Mouse (Mus musculus): ENCODE results near the gene Gm45521. TPM values are rescaled to one million over a fixed set of nuclear protein-coding genes. Genes with fewer than 3 reads are reported as not detected.

Gm45521 gene
- polyA plus RNA-seq (2012; rRNA removed): not detected in 2 replicates

DNA sequence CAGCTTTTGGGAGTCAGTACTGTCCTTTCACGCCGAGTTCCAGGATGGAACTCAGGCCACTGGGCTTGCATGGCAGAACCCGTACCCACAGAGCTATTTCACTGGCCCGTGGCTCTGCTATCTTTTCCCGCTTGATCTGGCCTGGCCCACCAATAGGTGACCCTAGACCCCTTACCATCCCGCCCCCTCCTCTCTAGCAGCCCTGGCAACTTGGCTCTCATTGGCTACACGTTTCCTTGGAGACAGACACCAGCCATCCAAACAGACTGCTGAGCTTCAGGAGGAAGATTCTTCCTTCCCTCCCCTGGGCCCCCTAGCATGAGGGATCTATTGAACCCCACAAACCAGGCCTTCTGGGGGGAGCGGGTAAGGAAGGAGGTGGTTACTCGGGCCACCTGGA, at the start of gene Gm45521:
Gene Gm45521 (plus strand): TSS at position 240 of the 400 bp plus-strand sequence.
- 82% methylated on average over 9 of the region's 9 CpGs for WGBS
- Histone ChIP-seq H3K4me3 (replicated peaks; ENCODE audit: extremely low read depth, low read depth, low read length) (no peak within 1 kb of the TSS), H3K4me1 (ENCODE audit: control insufficient read depth, insufficient read depth, low read length) (peaks cover 11% of the 10 kb centered on the region)
- no peak for DNase-seq
- TF ChIP-seq POLR2A (IDR thresholded peaks at IDR 0.05; ENCODE audit: borderline replicate concordance, extremely low read depth, low read depth, low read length) (no peak), CTCF (IDR thresholded peaks at IDR 0.05; ENCODE audit: insufficient read depth, low read length) (no peak)

DNA sequence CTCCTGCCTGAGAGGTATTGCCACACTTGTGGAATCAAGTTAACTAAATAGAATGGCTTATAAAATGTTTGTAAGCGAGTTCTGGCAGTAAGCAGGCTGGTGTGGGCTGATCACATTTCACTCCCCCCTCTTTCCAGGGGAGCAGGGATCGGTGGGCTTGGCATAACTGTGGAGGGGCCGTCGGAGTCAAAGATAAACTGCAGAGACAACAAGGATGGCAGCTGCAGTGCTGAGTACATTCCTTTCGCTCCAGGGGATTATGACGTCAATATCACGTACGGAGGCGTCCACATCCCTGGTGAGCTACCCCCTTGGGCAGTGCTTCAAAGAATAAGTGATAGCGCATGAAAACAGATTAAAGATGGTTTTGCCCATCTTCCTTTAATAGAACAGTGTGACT, 47.6 kb upstream of the Gm45521 start:
- Histone ChIP-seq H3K4me1 (ENCODE audit: control insufficient read depth, insufficient read depth, low read length) (peaks cover 12% of the 10 kb centered on the region), H3K4me3 (replicated peaks; ENCODE audit: extremely low read depth, low read depth, low read length) (no peak overlapping the region)
- no peak for TF ChIP-seq CTCF (IDR thresholded peaks at IDR 0.05; ENCODE audit: insufficient read depth, low read length)
- no peak for TF ChIP-seq POLR2A (IDR thresholded peaks at IDR 0.05; ENCODE audit: borderline replicate concordance, extremely low read depth, low read depth, low read length)
- 85% methylated on average over 10 of the region's 10 CpGs for WGBS
- no peak for DNase-seq

DNA sequence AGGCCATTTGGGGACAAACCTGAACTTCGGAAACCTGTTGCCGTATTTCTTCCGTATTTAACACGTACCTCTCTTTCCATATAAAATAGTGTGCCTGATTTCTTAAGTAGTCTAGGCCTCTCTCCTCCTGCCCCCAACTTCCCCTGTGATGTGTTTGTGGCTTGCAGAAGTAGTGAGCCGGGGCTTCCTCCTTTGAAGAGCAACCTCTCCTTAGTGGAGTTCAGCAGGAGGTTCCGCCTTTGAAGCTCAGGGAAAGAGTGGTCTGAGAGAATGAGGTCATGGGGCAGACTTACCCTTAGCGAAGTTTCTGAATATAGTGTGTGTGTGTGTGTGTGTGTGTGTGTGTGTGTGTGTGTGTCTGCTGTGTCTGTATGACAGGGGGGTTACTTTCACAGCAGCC, 43.2 kb upstream of the Gm45521 start:
- H3K4me3 ChIP-seq (replicated peaks; ENCODE audit: extremely low read depth, low read depth, low read length): no peak overlapping the region
- H3K4me1 ChIP-seq (ENCODE audit: control insufficient read depth, insufficient read depth, low read length): peaks cover 12% of the 10 kb centered on the region
- 64% methylated on average over 7 of the region's 7 CpGs for WGBS
- DNase-seq: no peak
- no peak for TF ChIP-seq CTCF (IDR thresholded peaks at IDR 0.05; ENCODE audit: insufficient read depth, low read length)
- TF ChIP-seq POLR2A (IDR thresholded peaks at IDR 0.05; ENCODE audit: borderline replicate concordance, extremely low read depth, low read depth, low read length): no peak

DNA sequence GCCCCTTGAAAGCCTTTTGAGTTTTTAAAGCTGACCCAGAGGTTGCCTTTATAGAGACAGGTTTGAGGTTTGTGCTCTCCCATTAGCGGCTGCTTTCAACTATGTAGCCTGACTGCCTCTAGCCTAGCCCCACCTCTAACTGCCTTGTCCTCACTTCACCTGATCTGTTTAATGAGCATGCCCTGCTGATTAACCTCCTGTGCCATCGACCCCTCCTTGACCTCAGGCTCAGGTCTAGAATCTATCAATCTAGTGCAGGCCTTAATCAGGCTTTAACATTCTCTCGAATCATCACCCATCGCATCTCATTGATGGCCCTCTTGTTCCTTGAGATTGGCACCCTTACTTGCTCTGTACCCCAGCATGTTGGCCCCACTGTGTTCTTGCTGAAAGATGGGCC, 42.6 kb upstream of the Gm45521 start:
- 68% methylated on average over 4 of the region's 4 CpGs for WGBS
- H3K4me1 ChIP-seq (ENCODE audit: control insufficient read depth, insufficient read depth, low read length): peaks cover 12% of the 10 kb centered on the region
- no peak for DNase-seq
- TF ChIP-seq POLR2A (IDR thresholded peaks at IDR 0.05; ENCODE audit: borderline replicate concordance, extremely low read depth, low read depth, low read length) (no peak), CTCF (IDR thresholded peaks at IDR 0.05; ENCODE audit: insufficient read depth, low read length) (no peak)
- no peak overlapping the region for H3K4me3 ChIP-seq (replicated peaks; ENCODE audit: extremely low read depth, low read depth, low read length)

DNA sequence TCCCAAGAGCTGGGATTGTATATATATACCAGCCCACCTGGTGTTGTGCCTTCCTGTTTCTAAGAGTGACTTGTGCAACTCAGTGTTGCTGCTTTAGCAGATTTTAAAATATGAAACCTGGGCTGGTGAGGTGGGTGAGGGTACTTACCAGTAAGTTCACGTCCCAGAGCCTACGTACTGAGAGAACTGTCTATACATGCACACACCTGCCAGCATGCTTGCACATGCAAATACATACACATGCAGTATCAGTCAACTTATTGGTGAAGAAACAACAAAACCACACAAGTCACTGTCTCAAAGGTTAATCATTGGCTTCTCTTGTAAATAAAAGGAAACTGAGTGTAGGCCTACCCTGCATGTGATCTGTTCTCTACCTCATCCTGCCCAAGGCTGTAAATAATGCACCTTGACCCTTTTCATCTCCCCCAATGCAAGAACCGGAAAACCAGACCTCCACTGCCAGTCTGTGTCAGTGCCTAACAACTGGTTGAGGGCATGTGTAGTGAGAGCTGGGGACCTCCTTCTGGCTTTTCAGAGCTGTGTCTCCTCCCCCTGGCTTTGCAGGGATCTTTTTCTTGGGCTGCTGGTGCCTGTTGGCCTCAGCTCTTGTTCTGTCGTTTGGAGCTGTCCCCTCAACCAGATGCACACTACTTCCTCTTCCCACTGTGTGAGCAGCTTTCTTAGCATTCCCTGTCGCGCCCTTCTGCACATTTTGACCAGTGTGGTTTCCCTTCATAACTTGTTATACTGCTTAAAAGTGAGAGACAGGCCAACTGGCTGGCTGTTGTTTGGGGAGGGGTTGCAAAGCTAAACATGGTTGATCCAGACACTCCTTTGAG, 38.7 kb upstream of the Gm45521 start:
- TF ChIP-seq POLR2A (IDR thresholded peaks at IDR 0.05; ENCODE audit: borderline replicate concordance, extremely low read depth, low read depth, low read length): no peak
- no peak for TF ChIP-seq CTCF (IDR thresholded peaks at IDR 0.05; ENCODE audit: insufficient read depth, low read length)
- peaks cover 5% of the 10 kb centered on the region for H3K4me1 ChIP-seq (ENCODE audit: control insufficient read depth, insufficient read depth, low read length)
- H3K4me3 ChIP-seq (replicated peaks; ENCODE audit: extremely low read depth, low read depth, low read length): no peak overlapping the region
- WGBS: 71% methylated on average over 6 of the region's 6 CpGs
- no peak for DNase-seq

DNA sequence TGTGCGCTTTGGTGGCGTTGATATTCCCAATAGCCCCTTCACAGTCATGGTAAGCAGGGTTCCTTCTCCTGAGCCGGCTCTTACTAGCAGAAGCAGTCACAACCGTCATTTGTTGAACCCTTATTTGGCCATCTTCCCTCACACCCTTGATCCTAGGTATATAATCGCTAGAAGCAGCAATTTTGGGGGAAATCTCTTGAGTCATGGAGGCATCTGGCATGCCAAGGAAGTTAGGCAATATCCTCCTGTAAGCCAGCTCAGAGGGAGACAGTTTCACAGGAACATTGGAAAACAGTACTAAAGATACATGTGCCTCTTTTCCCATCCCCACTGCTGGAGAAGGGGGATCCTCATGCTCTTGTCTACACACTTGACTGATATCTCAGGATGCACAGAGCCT, 37.8 kb upstream of the Gm45521 start:
- Histone ChIP-seq H3K4me3 (replicated peaks; ENCODE audit: extremely low read depth, low read depth, low read length) (no peak overlapping the region), H3K4me1 (ENCODE audit: control insufficient read depth, insufficient read depth, low read length) (peaks cover 5% of the 10 kb centered on the region)
- no peak for DNase-seq
- WGBS: 69% methylated on average over 5 of the region's 5 CpGs
- TF ChIP-seq CTCF (IDR thresholded peaks at IDR 0.05; ENCODE audit: insufficient read depth, low read length) (no peak), POLR2A (IDR thresholded peaks at IDR 0.05; ENCODE audit: borderline replicate concordance, extremely low read depth, low read depth, low read length) (no peak)

- TF ChIP-seq POLR2A (IDR thresholded peaks at IDR 0.05; ENCODE audit: borderline replicate concordance, extremely low read depth, low read depth, low read length): no peak
- DNase-seq: no peak
- peaks cover 5% of the 10 kb centered on the region for H3K4me1 ChIP-seq (ENCODE audit: control insufficient read depth, insufficient read depth, low read length)
- no peak overlapping the region for H3K4me3 ChIP-seq (replicated peaks; ENCODE audit: extremely low read depth, low read depth, low read length)
- 14% methylated on average over 4 of the region's 4 CpGs for WGBS
Measured at GRCm38 (mm10) chr14:7919921-7920320, 37.2 kb upstream of the Gm45521 start.

DNA sequence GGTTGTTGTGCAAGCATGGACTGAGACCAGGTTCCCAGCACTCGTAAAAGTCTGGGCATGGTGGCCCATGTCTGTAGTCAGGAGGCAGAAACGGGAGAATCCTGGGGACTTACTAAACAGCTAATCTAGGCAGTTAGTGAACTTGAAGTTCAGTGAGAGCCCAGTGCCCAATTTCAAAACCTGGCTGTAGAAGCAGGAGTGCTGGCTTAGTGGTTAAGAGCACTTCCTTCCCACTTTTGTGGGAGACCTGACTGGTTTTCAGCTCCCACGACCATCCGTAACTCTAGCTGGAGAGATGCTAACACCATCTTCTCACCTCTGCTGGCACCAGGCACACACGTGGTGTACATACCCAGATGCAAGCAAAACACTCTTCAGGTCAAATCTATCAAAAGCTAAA, 35.6 kb upstream of the Gm45521 start:
- no peak for TF ChIP-seq POLR2A (IDR thresholded peaks at IDR 0.05; ENCODE audit: borderline replicate concordance, extremely low read depth, low read depth, low read length)
- TF ChIP-seq CTCF (IDR thresholded peaks at IDR 0.05; ENCODE audit: insufficient read depth, low read length): no peak
- DNase-seq: no peak

DNA sequence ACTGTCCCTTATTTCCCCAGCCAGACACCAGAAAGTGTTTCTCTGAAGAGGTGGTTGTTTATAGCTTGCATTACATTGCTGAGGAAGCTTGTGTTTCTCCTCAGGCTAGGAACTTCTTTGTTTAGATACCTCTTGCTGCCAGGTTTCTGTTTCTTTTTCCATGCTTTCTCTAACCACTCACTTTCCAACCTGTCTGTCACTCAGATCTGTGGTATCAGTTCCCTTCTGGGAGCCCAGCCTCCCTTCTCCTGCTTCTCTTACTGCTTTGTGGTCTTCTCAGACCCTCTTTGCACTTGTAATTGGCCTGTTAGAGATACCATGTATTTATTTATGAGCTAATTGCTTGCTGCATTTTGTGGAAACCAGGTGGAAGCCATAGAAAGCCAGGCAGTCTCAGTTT, 33.5 kb upstream of the Gm45521 start:
- Histone ChIP-seq H3K4me1 (ENCODE audit: control insufficient read depth, insufficient read depth, low read length) (peaks cover 5% of the 10 kb centered on the region), H3K4me3 (replicated peaks; ENCODE audit: extremely low read depth, low read depth, low read length) (no peak overlapping the region)
- no peak for DNase-seq
- TF ChIP-seq CTCF (IDR thresholded peaks at IDR 0.05; ENCODE audit: insufficient read depth, low read length) (no peak), POLR2A (IDR thresholded peaks at IDR 0.05; ENCODE audit: borderline replicate concordance, extremely low read depth, low read depth, low read length) (no peak)

More for the DNA sequence above, 35.6 kb upstream of the Gm45521 start:
- 75% methylated on average over 5 of the region's 5 CpGs for WGBS
- Histone ChIP-seq H3K4me3 (replicated peaks; ENCODE audit: extremely low read depth, low read depth, low read length) (no peak overlapping the region), H3K4me1 (ENCODE audit: control insufficient read depth, insufficient read depth, low read length) (peaks cover 5% of the 10 kb centered on the region)

DNA sequence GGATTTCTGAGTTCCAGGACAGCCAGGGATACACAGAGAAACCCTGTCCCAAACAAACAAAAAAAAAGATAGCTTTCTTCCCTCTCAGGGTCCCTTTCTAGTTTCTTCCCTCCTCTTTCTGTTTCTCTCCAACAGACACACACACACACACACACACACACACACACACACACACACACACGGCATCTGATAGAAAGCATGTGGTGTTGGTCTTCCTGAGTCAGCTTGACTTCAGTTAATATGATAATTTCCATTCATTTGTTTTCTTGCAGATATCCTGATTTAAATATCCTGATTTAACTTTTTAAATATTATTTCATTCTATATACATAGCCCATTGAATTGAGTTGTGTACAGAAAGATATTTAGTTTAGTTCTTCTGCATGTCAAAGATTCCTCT, 28.7 kb upstream of the Gm45521 start:
- H3K4me3 ChIP-seq (replicated peaks; ENCODE audit: extremely low read depth, low read depth, low read length): no peak overlapping the region
- 60% methylated on average over 1 of the region's 1 CpGs for WGBS
- TF ChIP-seq CTCF (IDR thresholded peaks at IDR 0.05; ENCODE audit: insufficient read depth, low read length): no peak
- no peak for TF ChIP-seq POLR2A (IDR thresholded peaks at IDR 0.05; ENCODE audit: borderline replicate concordance, extremely low read depth, low read depth, low read length)
- no peaks in the 10 kb centered on the region for H3K4me1 ChIP-seq (ENCODE audit: control insufficient read depth, insufficient read depth, low read length)
- no peak for DNase-seq
